Mouse (Mus musculus) ES-E14 (cell line): Measurements from ENCODE around the gene Card9.

Experiments used
- HCFC1 ChIP-seq: IDR thresholded peaks from 2 replicates; pipeline ENCODE4 v1.6.1; 2012; ENCODE audit warnings: low read length, inconsistent platforms, borderline replicate concordance; ENCODE audit not compliant: insufficient read depth
- ZC3H11A ChIP-seq: IDR thresholded peaks from 2 replicates; pipeline ENCODE4 v1.6.1; 2012; ENCODE audit warnings: low read depth, mild to moderate bottlenecking, inconsistent platforms, low read length, borderline replicate concordance
- ZNF384 ChIP-seq: IDR thresholded peaks from 2 replicates; pipeline ENCODE4 v1.6.1; 2012; ENCODE audit warnings: low read depth, low read length, inconsistent platforms

- TF ChIP-seq ZNF384 (no peak), ZC3H11A (no peak), HCFC1 (no peak)
Observed at GRCm38 (mm10) chr2:26353066-26353980, 7.4 kb downstream of the Card9 start.
